Mouse (Mus musculus) G1E (cell line): ENCODE results near the gene Usp5.
"Not testable (repeated sequence)": the region's sequence is repeated elsewhere in the genome, so short reads cannot be mapped to it uniquely, and the experiment has no call there.

Source experiments
- CTCF ChIP-seq: IDR thresholded peaks from 2 replicates; pipeline ENCODE4 v1.5.1; 2012; ENCODE audit warnings: low read depth, low read length, inconsistent platforms, mixed read lengths
- GATA1 ChIP-seq: IDR thresholded peaks from 2 replicates; pipeline ENCODE4 v1.6.1; 2012; ENCODE audit warnings: borderline replicate concordance, low read length, inconsistent platforms, mixed read lengths
- GATA2 ChIP-seq: IDR thresholded peaks from 2 replicates; pipeline ENCODE4 v1.6.1; 2012; ENCODE audit warnings: low read depth, low read length, inconsistent platforms, borderline replicate concordance
- TAL1 ChIP-seq: conservative IDR thresholded peaks from 2 replicates; pipeline ENCODE4 v1.6.1; 2012; ENCODE audit warnings: low read depth, low read length, inconsistent platforms, mixed read lengths

GRCm38 (mm10) chr6:124810566-124811402, 18.5 kb downstream of the Usp5 start:
- TF ChIP-seq CTCF, GATA1, TAL1, GATA2: not testable (repeated sequence)
